Mouse (Mus musculus): ENCODE results near the gene Akap10. TPM values are rescaled to one million over a fixed set of nuclear protein-coding genes. Genes with fewer than 3 reads are reported as not detected.
"Not testable (repeated sequence)": the region's sequence is repeated elsewhere in the genome, so short reads cannot be mapped to it uniquely, and the experiment has no call there.

Akap10 gene
- polyA plus RNA-seq, 1 experiment from 2014 or later: 19.6 TPM

DNA sequence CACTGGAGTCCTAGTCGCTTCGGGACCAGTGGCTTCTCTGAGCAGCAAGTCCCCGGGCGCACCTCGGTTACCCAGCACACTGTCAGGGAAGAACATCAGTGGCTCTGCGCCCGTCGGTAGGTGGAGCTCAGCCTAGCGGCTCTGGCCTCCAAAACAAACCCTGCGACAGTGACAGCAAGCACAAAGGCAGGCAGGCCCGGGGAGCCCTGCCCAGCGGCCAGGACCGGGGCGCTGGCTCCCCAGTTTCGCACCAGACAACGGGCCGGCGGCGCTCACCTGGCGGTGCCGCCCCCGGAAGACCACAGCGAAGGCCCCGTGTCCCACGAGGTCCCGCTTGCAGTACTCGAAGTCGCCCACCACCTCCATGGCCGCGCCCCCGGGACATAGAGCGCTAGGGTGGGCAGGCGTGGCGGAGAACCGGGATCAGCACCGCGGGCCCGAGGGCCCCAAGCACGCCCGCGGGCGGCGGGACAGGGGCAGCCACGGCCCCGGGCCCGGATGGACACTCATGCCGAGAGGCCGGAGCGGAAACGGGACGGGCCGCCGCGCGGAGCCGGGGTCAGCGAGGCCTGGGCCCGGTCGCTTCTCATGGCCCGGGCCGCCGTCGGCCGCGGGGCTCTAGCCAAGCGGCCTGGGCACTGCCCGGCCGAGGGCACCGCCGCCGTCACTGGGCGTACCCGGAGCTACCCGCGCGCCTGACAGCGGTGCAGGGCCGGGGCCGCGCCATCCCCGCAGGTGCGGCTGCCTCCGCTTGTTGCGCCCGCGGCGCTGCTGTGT is 75.7 kb downstream of the Akap10 start:
- Histone ChIP-seq H3K4me3 (replicated peaks) (peak overlapping the region; percentile 98), H3K9ac (peak overlapping the region; percentile 99), H3K4me2 (peak overlapping the region; percentile 77), H3K36me3 (replicated peaks) (0 out of 2 replicates have a peak, but pooled peaks cover 2% of the 10 kb centered on the region), H3K27ac (peak overlapping the region; percentile 96), H3K27me3 (no peaks in the 10 kb centered on the region), H3K4me1 (peaks cover 15% of the 10 kb centered on the region), H3K9me3 (no peaks in the 10 kb centered on the region)
- WGBS: under 1% methylated on average over 87 of the region's 87 CpGs
- peak; percentile 87 for ATAC-seq (ENCODE audit: low FRiP score)

DNA sequence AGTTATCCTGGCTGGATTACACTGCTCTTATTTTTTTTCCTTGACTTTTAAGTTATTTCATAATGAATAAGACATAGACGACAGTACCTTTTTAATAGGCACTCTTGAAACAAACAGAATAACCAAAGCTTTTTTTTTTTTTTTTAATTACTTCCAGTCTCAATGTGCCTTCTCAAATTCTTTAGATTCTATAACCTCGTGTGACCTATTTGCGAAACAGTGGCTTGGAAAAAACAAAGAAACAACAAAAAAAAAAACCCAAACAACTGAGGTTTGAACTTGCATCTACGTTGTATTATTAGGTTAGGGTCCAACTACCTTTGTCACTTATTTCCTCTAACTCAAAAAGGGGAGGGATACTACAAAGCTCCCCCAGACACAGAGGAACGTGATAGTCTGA is 76.4 kb downstream of the Akap10 start:
- Histone ChIP-seq H3K27ac (peak overlapping the region; percentile 96), H3K4me3 (replicated peaks) (peak overlapping the region; percentile 98), H3K4me2 (peak overlapping the region; percentile 77), H3K27me3 (no peaks in the 10 kb centered on the region), H3K4me1 (peaks cover 17% of the 10 kb centered on the region), H3K36me3 (replicated peaks) (0 out of 2 replicates have a peak, but pooled peaks cover 6% of the 10 kb centered on the region), H3K9ac (peak overlapping the region; percentile 99), H3K9me3 (no peaks in the 10 kb centered on the region)
- ATAC-seq (ENCODE audit: low FRiP score): no peak
- WGBS: 10% methylated on average over 5 of the region's 5 CpGs

DNA sequence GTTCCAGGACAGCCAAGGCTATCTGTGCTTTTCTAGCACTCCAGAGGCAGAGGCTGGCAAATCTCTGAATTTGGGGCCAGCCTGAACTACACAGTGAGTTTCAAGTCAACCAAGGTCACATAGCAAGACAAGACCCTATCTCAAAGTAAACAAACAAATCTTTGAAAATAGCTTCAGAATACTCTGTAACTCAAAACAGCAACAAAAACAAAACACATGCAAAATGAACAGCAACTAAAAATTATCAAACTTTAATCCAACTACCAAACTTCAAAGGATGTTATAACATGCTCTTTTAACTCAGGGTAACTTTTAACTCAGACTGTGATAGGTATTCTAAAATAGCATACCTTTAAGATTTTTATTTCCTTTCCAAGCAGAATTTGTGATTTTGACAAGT is 77.1 kb downstream of the Akap10 start:
- H3K4me3 ChIP-seq (replicated peaks): no peak overlapping the region

DNA sequence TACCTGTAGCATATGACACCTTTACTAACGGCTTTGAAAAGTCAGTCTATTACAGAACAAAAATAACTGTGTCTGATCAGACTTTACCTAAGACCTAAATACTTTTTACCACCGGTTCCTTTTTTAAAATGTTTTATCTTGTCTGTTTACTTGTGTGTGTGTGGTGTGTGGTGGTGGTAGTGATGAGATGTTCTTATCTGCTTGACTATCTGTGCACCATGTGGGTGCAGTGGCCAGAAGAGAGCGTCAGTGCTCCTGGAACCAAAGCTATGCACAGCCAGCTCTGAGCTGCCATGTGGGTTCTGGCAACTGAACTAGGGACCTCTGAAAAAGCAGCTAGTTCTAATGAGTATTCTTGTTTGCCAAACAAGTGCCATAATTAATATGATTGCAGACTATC is 78.9 kb downstream of the Akap10 start:
- 89% methylated on average over 3 of the region's 3 CpGs for WGBS
- no peak overlapping the region for H3K27ac ChIP-seq

More for the DNA sequence above, 77.1 kb downstream of the Akap10 start:
- H3K9ac ChIP-seq: no peak overlapping the region
- 0 out of 2 replicates have a peak, but pooled peaks cover 6% of the 10 kb centered on the region for H3K36me3 ChIP-seq (replicated peaks)
- no peak overlapping the region for H3K27ac ChIP-seq
- peaks cover 17% of the 10 kb centered on the region for H3K4me1 ChIP-seq
- no peaks in the 10 kb centered on the region for H3K27me3 ChIP-seq
- ATAC-seq (ENCODE audit: low FRiP score): no peak
- no peak overlapping the region for H3K4me2 ChIP-seq
- no peaks in the 10 kb centered on the region for H3K9me3 ChIP-seq

DNA sequence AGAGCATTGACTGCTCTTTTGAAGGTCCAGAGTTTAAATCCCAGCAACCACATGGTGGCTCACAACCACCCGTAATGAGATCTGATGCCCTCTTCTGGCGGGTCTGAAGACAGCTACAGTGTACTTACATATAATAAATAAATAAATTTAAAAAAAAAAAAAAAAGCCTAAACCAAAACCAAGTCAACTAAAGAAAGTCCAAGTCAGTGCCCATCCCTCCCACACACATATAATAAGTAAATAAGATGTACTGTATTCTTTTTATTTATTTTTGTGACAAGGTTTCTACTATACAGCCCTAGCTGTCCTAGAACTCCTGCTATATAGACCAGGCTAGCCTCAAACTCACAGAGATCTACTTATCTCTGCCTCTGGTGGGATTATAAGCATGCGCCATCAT is 89.4 kb downstream of the Akap10 start:
- H3K27ac ChIP-seq; H3K4me3 ChIP-seq (replicated peaks); H3K4me2 ChIP-seq; H3K27me3 ChIP-seq; H3K4me1 ChIP-seq; ATAC-seq (ENCODE audit: low FRiP score); H3K9ac ChIP-seq; H3K9me3 ChIP-seq: not testable (repeated sequence)
- H3K36me3 ChIP-seq (replicated peaks): peaks cover 28% of the 10 kb centered on the region
- WGBS: 67% methylated on average over 3 of the region's 3 CpGs

More for the DNA sequence above, 78.9 kb downstream of the Akap10 start:
- H3K27me3 ChIP-seq: no peaks in the 10 kb centered on the region
- H3K36me3 ChIP-seq (replicated peaks): 0 out of 2 replicates have a peak, but pooled peaks cover 6% of the 10 kb centered on the region
- H3K9me3 ChIP-seq: no peaks in the 10 kb centered on the region
- H3K9ac ChIP-seq: no peak overlapping the region
- no peak overlapping the region for H3K4me2 ChIP-seq
- peaks cover 17% of the 10 kb centered on the region for H3K4me1 ChIP-seq
- H3K4me3 ChIP-seq (replicated peaks): no peak overlapping the region
- ATAC-seq (ENCODE audit: low FRiP score): no peak

DNA sequence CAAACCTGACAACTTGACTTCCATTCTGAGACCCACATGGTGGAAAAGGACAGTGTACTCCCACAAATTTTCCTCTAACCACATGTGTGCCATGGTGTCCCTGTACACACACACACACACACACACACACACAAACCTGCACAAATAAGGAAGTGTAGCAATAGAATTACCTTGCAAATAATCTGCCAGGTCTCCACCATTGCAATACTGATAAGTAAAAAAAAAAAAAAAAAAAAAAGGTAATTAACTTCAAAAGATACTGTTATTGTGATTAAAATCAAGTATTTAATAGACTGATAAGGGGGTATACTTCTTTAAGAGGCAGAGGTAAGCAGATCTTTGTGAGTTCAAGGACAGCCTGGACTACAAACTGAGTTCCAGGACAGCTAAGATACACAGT is 90.1 kb downstream of the Akap10 start:
- no peaks in the 10 kb centered on the region for H3K27me3 ChIP-seq
- no peak overlapping the region for H3K4me3 ChIP-seq (replicated peaks)
- peaks cover 26% of the 10 kb centered on the region for H3K36me3 ChIP-seq (replicated peaks)
- H3K9me3 ChIP-seq: no peaks in the 10 kb centered on the region
- no peak overlapping the region for H3K9ac ChIP-seq
- ATAC-seq (ENCODE audit: low FRiP score): no peak
- H3K27ac ChIP-seq: no peak overlapping the region
- no peaks in the 10 kb centered on the region for H3K4me1 ChIP-seq
- no peak overlapping the region for H3K4me2 ChIP-seq

DNA sequence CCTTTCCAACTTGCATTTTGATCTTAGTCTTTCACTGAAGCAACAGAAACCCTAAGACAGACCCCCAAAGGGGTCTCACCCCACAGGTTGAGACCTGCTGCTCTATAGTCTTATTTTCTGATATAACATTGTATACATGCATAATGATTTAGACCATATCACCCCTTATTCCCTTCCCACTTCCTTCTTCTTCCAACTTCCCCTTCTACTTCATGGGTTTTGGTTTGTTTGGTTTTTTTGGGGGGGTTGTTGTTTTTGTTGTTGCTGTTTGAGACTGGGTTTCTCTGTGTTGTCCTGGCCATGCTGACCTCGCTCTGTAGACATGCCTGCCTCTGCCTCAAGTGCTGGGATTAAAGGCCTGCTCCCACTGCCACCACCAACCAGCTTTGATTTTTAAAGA is 90.9 kb downstream of the Akap10 start:
- 79% methylated on average over 1 of the region's 1 CpGs for WGBS
- no peak for ATAC-seq (ENCODE audit: low FRiP score)
- no peaks in the 10 kb centered on the region for H3K4me1 ChIP-seq
- H3K36me3 ChIP-seq (replicated peaks): peaks cover 31% of the 10 kb centered on the region
- H3K9ac ChIP-seq: no peak overlapping the region
- no peak overlapping the region for H3K4me3 ChIP-seq (replicated peaks)
- H3K27ac ChIP-seq: no peak overlapping the region
- H3K27me3 ChIP-seq: no peaks in the 10 kb centered on the region
- H3K4me2 ChIP-seq: no peak overlapping the region
- H3K9me3 ChIP-seq: no peaks in the 10 kb centered on the region

Other genes starting within 250 kb of the Akap10 start
- gene Fam83g, start 246.2 kb downstream of the Akap10 start, polyA plus RNA-seq (2016; fragmentation: Nextera tagmentation; extraction: Ambion mirVana): 0.47 and 0.79 TPM in 2 replicates
- gene Slc5a10, start 209.4 kb downstream of the Akap10 start, polyA plus RNA-seq (2016; fragmentation: Nextera tagmentation; extraction: Ambion mirVana): not detected in 2 replicates
- 62.2 and 64.2 TPM in 2 replicates for gene Prpsap2, start 168.2 kb downstream of the Akap10 start, polyA plus RNA-seq (2016; fragmentation: Nextera tagmentation; extraction: Ambion mirVana)
- 31.4 and 32.3 TPM in 2 replicates for gene Ulk2, start 75.2 kb downstream of the Akap10 start, polyA plus RNA-seq (2016; fragmentation: Nextera tagmentation; extraction: Ambion mirVana)
- 15.7 and 17.5 TPM in 2 replicates for gene Specc1, start 26.5 kb upstream of the Akap10 start, polyA plus RNA-seq (2016; fragmentation: Nextera tagmentation; extraction: Ambion mirVana)

Data from forebrain, embryonic 12.5 days (tissue).